Mouse (Mus musculus): Measurements from ENCODE around the gene Gm15127. TPM values are rescaled to one million over a fixed set of nuclear protein-coding genes. Genes with fewer than 3 reads are reported as not detected.
"Not testable (repeated sequence)": the region's sequence is repeated elsewhere in the genome, so short reads cannot be mapped to it uniquely, and the experiment has no call there.

Gm15127 gene
- not detected for total RNA-seq (2021)

- intact Hi-C loops (cut with DNase I); DNase-seq (ENCODE audit: extremely low spot score in 1 of 2, low spot score in 2 of 2): not testable (repeated sequence)
Measured at GRCm38 (mm10) chrX:148663298-148663697, at the start of gene Gm15127. TSS of gene Gm15127 (plus strand) at chrX:148663598.

DNA sequence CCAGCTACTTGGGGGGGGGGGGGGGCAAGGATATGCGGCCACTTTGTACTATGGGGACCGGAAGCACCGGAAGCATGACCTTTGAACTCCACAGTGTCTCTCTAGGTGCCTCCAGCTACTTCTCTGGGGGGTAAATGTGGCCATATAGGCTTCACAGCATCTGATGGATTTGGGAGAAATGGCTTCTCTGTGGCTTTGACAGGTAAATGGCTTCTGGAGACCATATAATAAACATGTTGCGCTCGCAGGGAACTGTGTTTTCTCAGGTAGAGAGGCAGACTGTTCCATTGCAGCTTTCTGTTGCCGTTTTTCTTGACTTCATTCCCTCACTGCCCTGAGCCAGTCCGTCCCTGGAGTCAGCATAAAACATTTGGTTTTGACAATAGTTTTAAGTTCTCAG, 48.3 kb upstream of the Gm15127 start, which contains the start of gene Gm8334:
Gene Gm8334 (minus strand): TSS at position 101 of the 400 bp plus-strand sequence.
- DNase-seq (ENCODE audit: extremely low spot score in 1 of 2, low spot score in 2 of 2); intact Hi-C loops (cut with DNase I): not testable (repeated sequence)

DNA sequence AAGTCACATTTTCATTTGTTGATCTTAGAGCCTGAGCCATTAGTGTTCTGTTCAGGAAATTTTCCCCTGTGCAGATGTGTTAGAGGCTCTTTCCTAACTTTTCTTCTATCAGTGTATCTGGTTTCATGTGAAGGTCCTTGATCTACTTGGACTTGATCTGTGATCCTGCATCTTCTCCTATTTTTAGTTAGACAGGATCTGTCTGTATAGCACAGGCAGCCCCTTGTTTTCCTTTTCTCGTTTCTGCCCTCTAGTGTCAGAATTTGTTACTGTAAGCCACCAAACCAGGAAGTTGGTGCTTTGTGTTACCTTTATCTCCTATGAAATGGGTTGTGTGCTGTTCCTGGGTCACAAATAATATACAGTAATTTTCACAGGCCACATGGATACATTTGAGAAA, 12.9 kb downstream of the Gm15127 start:
- DNase-seq (ENCODE audit: extremely low spot score in 1 of 2, low spot score in 2 of 2); intact Hi-C loops (cut with DNase I): not testable (repeated sequence)

Other genes starting within 250 kb of the Gm15127 start
- gene Gm15114, start 174.6 kb upstream of the Gm15127 start, total RNA-seq (2021), result not detected
- not detected for gene Gm8334, start 48.4 kb upstream of the Gm15127 start, total RNA-seq (2021)
- not detected for gene Luzp4, start 194.0 kb downstream of the Gm15127 start, total RNA-seq (2021)

Data from left cerebral cortex, postnatal 10 days (tissue).